Mouse (Mus musculus) liver, embryonic 14.5 days (tissue): ENCODE results near the gene Smurf2. TPM values are rescaled to one million over a fixed set of nuclear protein-coding genes. Genes with fewer than 3 reads are reported as not detected.

Experiments
- ATAC-seq: fragments of 200-750 bp; cut with Nextera tagmentation; 2 replicates; pipeline ENCODE4 v1.8.0; 2017; ENCODE audit warnings: moderate number of reproducible peaks, mild to moderate bottlenecking, moderate library complexity; ENCODE audit not compliant: insufficient read depth
- DNase-seq, 3 experiments: peaks; one replicate each; pipeline ENCODE4 v3.0.0-alpha.2; 2012 to 2013; ENCODE audit warnings: low read depth in 3 of 3, low spot score in 3 of 3
- H3K27ac ChIP-seq: fragments of 300-500 bp; sonication (generic); 2 replicates; pipeline ENCODE4 v1.5.1; 2014; ENCODE audit warnings: moderate library complexity, mild to moderate bottlenecking, control low read depth, inconsistent platforms
- H3K27me3 ChIP-seq: fragments of 300-500 bp; sonication (generic); 2 replicates; pipeline ENCODE4 v1.6.1; 2014; ENCODE audit warnings: mild to moderate bottlenecking, low read length, moderate library complexity; ENCODE audit not compliant: control insufficient read depth, insufficient read depth
- H3K36me3 ChIP-seq: fragments of 300-500 bp; sonication (generic); replicated peaks from 2 replicates; pipeline ENCODE4 v1.6.1; 2014; ENCODE audit warnings: low read depth; ENCODE audit not compliant: control insufficient read depth, insufficient read depth
- H3K4me1 ChIP-seq, 2 experiments: fragments of 200-500 bp in 1 of 2; fragments of 300-500 bp in 1 of 2; sonication (generic) in 1 of 2; replicated peaks; 2 replicates each; pipeline ENCODE4 v1.6.1; 2012 to 2014; ENCODE audit warnings: antibody characterized with exemption in 1 of 2, inconsistent platforms in 1 of 2, low read length in 1 of 2; ENCODE audit not compliant: control insufficient read depth in 2 of 2, insufficient read depth in 2 of 2
- H3K4me2 ChIP-seq: fragments of 300-500 bp; sonication (generic); 2 replicates; pipeline ENCODE4 v1.6.1; 2014; ENCODE audit warnings: low read depth, mild to moderate bottlenecking, control low read depth, moderate library complexity
- H3K4me3 ChIP-seq, 2 experiments: fragments of 200-500 bp in 1 of 2; fragments of 300-500 bp in 1 of 2; sonication (generic) in 1 of 2; 2 replicates each; pipeline ENCODE4 v1.5.1; 2012 to 2014; ENCODE audit warnings: low read depth in 2 of 2, low read length in 2 of 2, mild to moderate bottlenecking in 2 of 2, control low read depth in 1 of 2, inconsistent platforms in 1 of 2, moderate library complexity in 1 of 2; ENCODE audit not compliant: insufficient read depth in 1 of 2
- H3K9ac ChIP-seq: fragments of 300-500 bp; sonication (generic); replicated peaks from 2 replicates; pipeline ENCODE4 v1.6.1; 2014; ENCODE audit warnings: mild to moderate bottlenecking, control low read depth, moderate library complexity
- H3K9me3 ChIP-seq: fragments of 300-500 bp; sonication (generic); 2 replicates; pipeline ENCODE4 v1.6.1; 2016; ENCODE audit warnings: low read length, mixed read lengths; ENCODE audit not compliant: control insufficient read depth
- CTCF ChIP-seq: IDR thresholded peaks from 2 replicates; pipeline ENCODE4 v1.5.1; 2016; ENCODE audit warnings: antibody characterized with exemption, low read depth, control low read depth
- EP300 ChIP-seq: IDR thresholded peaks from 2 replicates; pipeline ENCODE4 v1.6.1; 2016; ENCODE audit warnings: antibody characterized with exemption, low read depth
- WGBS: fragments of 180-500 bp; shearing (Covaris S2); extraction: QIAGEN DNeasy Blood & Tissue Kit; methylation state at CpG from one replicate; pipeline ENCODE4 v1.1.7; 2014; ENCODE audit not compliant: insufficient replicate concordance; 5-methylcytosine and 5-hydroxymethylcytosine counted together
- polyA plus RNA-seq, 2 experiments: library from polyadenylated mRNA; depleted of rRNA in 1 of 2; stranded (reverse) in 1 of 2; unstranded in 1 of 2; fragments of >200 nt; fragmentation: Nextera tagmentation in 1 of 2; extraction: Ambion mirVana in 1 of 2; gene quantifications; 2 replicates each; pipeline versions ENCODE4 v1.2.1 to v1.2.3; 2012 to 2014

The Smurf2 gene
- polyA plus RNA-seq, 2 experiments, result 3.2 to 3.8 TPM

DNA sequence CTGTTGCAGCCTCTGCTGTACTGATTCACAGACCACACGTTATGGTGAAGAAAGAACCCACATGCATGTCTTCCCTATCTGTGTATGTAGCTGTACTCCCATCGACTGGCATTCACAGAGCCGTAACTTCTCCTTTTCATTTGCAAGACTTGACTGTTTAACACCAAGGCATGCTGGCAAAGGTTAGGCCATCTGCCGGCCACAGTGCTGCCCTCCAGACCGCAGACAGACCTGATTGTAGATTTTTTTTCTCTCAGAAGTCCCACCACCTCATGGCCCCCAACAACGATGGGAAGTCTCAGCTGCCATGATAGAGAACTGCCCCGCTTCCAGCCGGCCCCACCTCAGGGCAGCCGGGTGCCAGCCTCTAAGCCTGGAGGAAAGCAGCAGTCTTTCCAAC, 100.9 kb downstream of the Smurf2 start:
- Histone ChIP-seq H3K27ac (no peak overlapping the region), H3K4me3 (no peak overlapping the region), H3K36me3 (peaks cover 25% of the 10 kb centered on the region), H3K4me1 (no peaks in the 10 kb centered on the region), H3K9me3 (no peaks in the 10 kb centered on the region), H3K4me2 (no peak overlapping the region), H3K9ac (no peak overlapping the region), H3K27me3 (no peaks in the 10 kb centered on the region)
- ATAC-seq, result no peak
- DNase-seq, result no peak
- no peak for TF ChIP-seq EP300
- no peak for TF ChIP-seq CTCF
- WGBS, result 70% methylated on average over 9 of the region's 9 CpGs

DNA sequence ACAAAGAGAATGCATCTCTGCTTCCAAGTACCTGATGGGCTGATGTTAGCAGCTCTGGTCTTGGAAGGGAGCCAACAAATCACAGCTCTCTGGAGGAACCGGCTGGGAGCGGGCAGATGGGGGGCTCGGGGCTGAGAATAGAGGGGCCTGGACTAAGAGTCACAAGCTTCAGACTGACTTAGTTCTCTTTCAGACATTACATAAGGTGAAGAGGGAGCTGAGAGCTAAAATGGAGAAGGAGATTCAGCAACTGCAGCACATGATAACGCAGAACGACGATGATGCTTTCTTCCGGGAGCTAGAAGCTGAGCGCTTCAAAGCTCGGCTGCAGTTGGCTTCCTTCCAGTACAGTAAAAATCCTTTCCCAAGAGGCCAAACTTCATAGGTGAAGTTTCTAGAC, 102.2 kb downstream of the Smurf2 start:
- no peaks in the 10 kb centered on the region for H3K9me3 ChIP-seq
- ATAC-seq, result no peak
- H3K9ac ChIP-seq, result no peak overlapping the region
- H3K4me2 ChIP-seq, result no peak overlapping the region
- peaks cover 36% of the 10 kb centered on the region for H3K36me3 ChIP-seq
- TF ChIP-seq EP300, result no peak
- TF ChIP-seq CTCF, result no peak
- H3K27ac ChIP-seq, result no peak overlapping the region
- H3K4me1 ChIP-seq, result no peaks in the 10 kb centered on the region
- WGBS, result 82% methylated on average over 9 of the region's 9 CpGs
- no peaks in the 10 kb centered on the region for H3K27me3 ChIP-seq
- no peak for DNase-seq
- H3K4me3 ChIP-seq, result no peak overlapping the region

DNA sequence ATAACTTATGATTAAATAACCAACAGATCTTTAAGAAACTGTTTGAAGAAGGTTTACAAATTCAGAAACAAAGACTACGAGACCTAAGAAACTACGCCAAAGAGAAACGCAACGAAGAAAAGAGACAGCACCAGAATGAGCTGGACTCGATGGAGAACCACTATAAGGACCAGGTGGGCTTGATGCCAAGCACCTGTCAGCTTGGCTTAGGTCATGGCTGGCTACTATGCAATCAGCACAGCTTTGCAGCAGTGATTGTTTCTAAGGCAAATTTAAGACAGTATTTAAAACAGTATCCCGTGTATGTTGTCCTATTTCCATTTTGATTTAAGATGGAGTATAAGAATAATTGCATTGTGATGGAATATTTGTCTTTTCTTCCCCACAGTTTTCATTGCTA, 102.7 kb downstream of the Smurf2 start:
- 89% methylated on average over 6 of the region's 6 CpGs for WGBS
- Histone ChIP-seq H3K27ac (no peak overlapping the region), H3K4me3 (no peak overlapping the region), H3K27me3 (no peaks in the 10 kb centered on the region), H3K36me3 (peaks cover 40% of the 10 kb centered on the region), H3K4me2 (no peak overlapping the region), H3K4me1 (peaks cover 0 to under 1% of the 10 kb centered on the region in 2 experiments; a peak in 1 of 4 replicates), H3K9me3 (no peaks in the 10 kb centered on the region), H3K9ac (no peak overlapping the region)
- DNase-seq (no peak), ATAC-seq (no peak)
- TF ChIP-seq CTCF (no peak), EP300 (no peak)

DNA sequence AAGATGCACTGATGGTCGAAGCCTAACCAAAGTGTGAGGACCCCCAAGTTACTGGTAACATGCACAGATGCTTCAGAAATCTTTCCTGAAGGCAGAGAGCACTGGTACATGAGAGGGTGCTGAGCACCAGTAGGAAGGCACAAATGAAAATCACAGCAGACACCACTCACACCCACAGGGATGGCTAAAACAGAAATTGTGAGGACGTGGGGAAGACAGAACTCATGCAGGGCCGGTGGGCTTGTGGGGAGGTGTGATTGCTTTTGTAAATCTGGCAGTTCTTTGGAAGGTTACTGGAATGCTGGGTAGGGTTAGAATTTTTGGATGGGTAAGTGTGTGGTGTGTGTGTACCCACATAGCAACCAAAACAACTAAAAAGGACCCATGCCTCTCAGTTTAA, 103.4 kb downstream of the Smurf2 start:
- Histone ChIP-seq H3K4me3 (no peak overlapping the region), H3K27ac (no peak overlapping the region), H3K27me3 (no peaks in the 10 kb centered on the region), H3K36me3 (peaks cover 42% of the 10 kb centered on the region), H3K9ac (no peak overlapping the region), H3K4me2 (no peak overlapping the region), H3K9me3 (no peaks in the 10 kb centered on the region), H3K4me1 (peaks cover 0 to 2% of the 10 kb centered on the region in 2 experiments; a peak in 1 of 4 replicates)
- DNase-seq, result no peak
- TF ChIP-seq EP300 (no peak), CTCF (no peak)
- WGBS, result 79% methylated on average over 3 of the region's 3 CpGs
- no peak for ATAC-seq

DNA sequence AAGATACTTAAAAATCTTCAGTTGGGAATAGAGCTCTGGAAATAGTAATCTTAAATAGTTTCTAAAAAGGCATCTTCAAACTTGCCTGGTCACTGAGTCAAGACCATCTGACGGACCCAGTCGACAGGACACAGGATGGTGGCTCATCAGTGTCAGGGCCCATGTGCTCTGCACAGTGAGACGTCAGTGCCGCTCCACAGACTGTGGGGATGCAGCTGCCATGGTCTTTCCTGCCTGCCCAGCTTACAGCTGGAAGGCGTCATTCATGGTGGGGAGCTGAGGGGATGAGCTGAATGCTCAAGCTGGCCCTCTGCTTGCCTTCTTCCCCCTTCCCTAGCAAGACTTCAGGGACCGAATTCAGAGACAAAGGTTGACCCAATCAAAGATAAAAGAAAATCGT, 104.2 kb downstream of the Smurf2 start:
- peaks cover 46% of the 10 kb centered on the region for H3K36me3 ChIP-seq

More for the DNA sequence above, 104.2 kb downstream of the Smurf2 start:
- H3K27me3 ChIP-seq, result no peaks in the 10 kb centered on the region
- 76% methylated on average over 7 of the region's 7 CpGs for WGBS
- ATAC-seq, result no peak
- TF ChIP-seq EP300 (no peak), CTCF (no peak)
- no peaks in the 10 kb centered on the region for H3K9me3 ChIP-seq
- no peak overlapping the region for H3K4me3 ChIP-seq
- H3K4me2 ChIP-seq, result no peak overlapping the region
- no peak overlapping the region for H3K9ac ChIP-seq
- DNase-seq, result no peak
- peaks cover 0 to 2% of the 10 kb centered on the region in 2 experiments; a peak in 1 of 4 replicates for H3K4me1 ChIP-seq
- no peak overlapping the region for H3K27ac ChIP-seq
